Mouse (Mus musculus): ENCODE measurements around the gene Stxbp3.
"Not testable (repeated sequence)": the region's sequence is repeated elsewhere in the genome, so short reads cannot be mapped to it uniquely, and the experiment has no call there.

Stxbp3 gene

GRCm38 (mm10) chr3:108856386-108857123, 16.2 kb upstream of the Stxbp3 start:
- peak; percentile 49 to 67 for DNase-seq

GRCm38 (mm10) chr3:108855864-108856263, 15.5 kb upstream of the Stxbp3 start:
- DNase-seq, result peak; percentile 51 to 68

GRCm38 (mm10) chr3:108855371-108855770, 15.0 kb upstream of the Stxbp3 start:
- peak in 1 of 2 experiments; percentile 24 for DNase-seq

- no peak for DNase-seq
These were observed 12.9 kb upstream of the Stxbp3 start for GRCm38 (mm10) chr3:108853266-108853665.

GRCm38 (mm10) chr3:108851996-108852697, 11.8 kb upstream of the Stxbp3 start:
- DNase-seq, result peak in 1 of 2 experiments; percentile 17

- no peak for DNase-seq
These were observed 11.2 kb upstream of the Stxbp3 start for GRCm38 (mm10) chr3:108851554-108851953.

- no peak for DNase-seq
These were observed 10.7 kb upstream of the Stxbp3 start for GRCm38 (mm10) chr3:108851075-108851474.

- DNase-seq, result peak; percentile 68 to 72
These were observed 10.2 kb upstream of the Stxbp3 start for GRCm38 (mm10) chr3:108850506-108850905.

GRCm38 (mm10) chr3:108846616-108847015, 6.3 kb upstream of the Stxbp3 start:
- DNase-seq, result no peak

- DNase-seq, result no peak
These were observed 4.2 kb upstream of the Stxbp3 start for GRCm38 (mm10) chr3:108844521-108844920.

- DNase-seq, result no peak
These were observed 3.7 kb upstream of the Stxbp3 start for GRCm38 (mm10) chr3:108844026-108844425.

GRCm38 (mm10) chr3:108840716-108841054, 359 bp upstream of the Stxbp3 start:
- DNase-seq, result no peak

GRCm38 (mm10) chr3:108839647-108839999, 703 bp downstream of the Stxbp3 start:
- DNase-seq, result no peak

GRCm38 (mm10) chr3:108838980-108839379, 1.3 kb downstream of the Stxbp3 start:
- DNase-seq, result no peak

- no peak for DNase-seq
These were observed 3.4 kb downstream of the Stxbp3 start for GRCm38 (mm10) chr3:108836931-108837330.

GRCm38 (mm10) chr3:108833717-108834116, 6.6 kb downstream of the Stxbp3 start:
- DNase-seq, result not testable (repeated sequence)

- no peak for DNase-seq
These were observed 8.6 kb downstream of the Stxbp3 start for GRCm38 (mm10) chr3:108831750-108832149.

- DNase-seq, result peak; percentile 40 to 65
These were observed 9.8 kb downstream of the Stxbp3 start for GRCm38 (mm10) chr3:108830493-108830892.

GRCm38 (mm10) chr3:108815631-108816030, 24.7 kb downstream of the Stxbp3 start:
- no peak for DNase-seq

- no peak for DNase-seq
These were observed 29.5 kb downstream of the Stxbp3 start for GRCm38 (mm10) chr3:108810747-108811263.

GRCm38 (mm10) chr3:108805622-108806021, 34.7 kb downstream of the Stxbp3 start:
- no peak for DNase-seq

GRCm38 (mm10) chr3:108798375-108798774, 42.0 kb downstream of the Stxbp3 start:
- DNase-seq, result no peak

- DNase-seq, result no peak
These were observed 42.6 kb downstream of the Stxbp3 start for GRCm38 (mm10) chr3:108797723-108798122.

GRCm38 (mm10) chr3:108796386-108796785, 43.9 kb downstream of the Stxbp3 start:
- no peak for DNase-seq

All from kidney, postnatal 4 days (tissue).